ENCODE assay signal across 19 mouse cellular contexts in the genomic region with DNA sequence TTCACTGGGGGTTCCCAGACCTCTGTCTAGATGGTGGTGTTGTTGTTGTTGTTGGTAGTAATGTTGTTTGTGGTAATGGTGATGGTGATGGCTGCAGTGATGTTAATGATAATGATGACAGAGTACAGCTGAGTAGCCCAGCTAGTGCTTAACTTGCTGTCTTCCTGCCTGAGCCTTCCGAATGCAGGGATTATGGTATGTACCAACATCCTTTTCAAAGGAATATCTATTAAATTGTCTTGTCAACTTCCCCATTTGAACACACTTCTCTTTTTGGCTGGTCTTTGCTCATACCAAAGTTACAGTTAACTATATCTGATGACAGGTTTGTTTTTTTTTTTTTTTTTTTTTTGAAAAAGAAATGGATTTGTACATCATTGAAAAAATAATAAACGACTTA.
DNase-seq lines count a peak whose midpoint lies in the region; ATAC-seq and TF ChIP-seq lines count a peak whose summit lies in the region.
"Had no signal": no experiment of that assay in that cellular context is flagged by ENCODE, and none has a peak within 500 bp of the region (broad histone marks: within the 10 kb centered on the region; RNA-seq: fewer than 3 reads in every experiment).

No protein-coding gene starts in this region.

- H3K27ac ChIP-seq in hindbrain, embryonic 13.5 days: no peak overlapping the region
- no peak overlapping the region for H3K27ac ChIP-seq in forebrain, embryonic 15.5 days (replicated peaks)
- H3K27ac ChIP-seq: embryonic facial prominence, embryonic 10.5 days; embryonic facial prominence, embryonic 12.5 days; forebrain, embryonic 13.5 days had no signal

- H3K4me2 ChIP-seq in hindbrain, embryonic 13.5 days: no peak overlapping the region
- H3K4me2 ChIP-seq in forebrain, embryonic 15.5 days (replicated peaks): no peak overlapping the region
- H3K4me2 ChIP-seq: embryonic facial prominence, embryonic 12.5 days; forebrain, embryonic 13.5 days had no signal

- ATAC-seq in common myeloid progenitor, adult 5-6 weeks (replicated peaks; ENCODE audit: low read depth, poor library complexity, severe bottlenecking): peak; percentile 29
- ATAC-seq in granulocyte monocyte progenitor cell, adult 5-6 weeks (replicated peaks; ENCODE audit: poor library complexity, severe bottlenecking): peak; percentile 64
- ATAC-seq in megakaryocyte progenitor cell, adult 5-6 weeks (replicated peaks; ENCODE audit: poor library complexity): peak; percentile 69
- no peak for ATAC-seq in hindbrain, embryonic 13.5 days (ENCODE audit: low FRiP score)
- ATAC-seq in forebrain, embryonic 15.5 days (replicated peaks): no peak
- ATAC-seq: forebrain, embryonic 13.5 days; forebrain, embryonic 16.5 days had no signal

- no peaks in the 10 kb centered on the region for H3K36me3 ChIP-seq in hindbrain, embryonic 13.5 days
- H3K36me3 ChIP-seq in forebrain, embryonic 15.5 days: no peaks in the 10 kb centered on the region
- H3K36me3 ChIP-seq: embryonic facial prominence, embryonic 10.5 days; embryonic facial prominence, embryonic 12.5 days had no signal

- DNase-seq in lung, adult 2 months: no peak
- DNase-seq: adrenal gland, adult 2 months; adrenal gland, postnatal 10 days; adrenal gland, postnatal 25 days; cerebellum, adult 11 months; cerebellum, adult 18-20 months; cerebellum, adult 8-10 months; cerebellum, adult 9-11 months; cerebellum, postnatal 14 days; cerebellum, postnatal 36 days had no signal

- H3K4me1 ChIP-seq in hindbrain, embryonic 13.5 days (replicated peaks): no peaks in the 10 kb centered on the region
- 0 out of 2 replicates have a peak, but pooled peaks cover 4% of the 10 kb centered on the region for H3K4me1 ChIP-seq in lung, adult 2 months (ENCODE audit: control insufficient read depth, insufficient read depth, low read length)
- H3K4me1 ChIP-seq in forebrain, embryonic 15.5 days: no peaks in the 10 kb centered on the region
- H3K4me1 ChIP-seq: embryonic facial prominence, embryonic 10.5 days; embryonic facial prominence, embryonic 12.5 days; forebrain, embryonic 13.5 days had no signal

- WGBS in hindbrain, embryonic 13.5 days: 85% methylated on average over 2 of the region's 2 CpGs
- WGBS in lung, adult 2 months: 89% methylated on average over 2 of the region's 2 CpGs
- 93% methylated on average over 2 of the region's 2 CpGs for WGBS in forebrain, embryonic 15.5 days

- no peaks in the 10 kb centered on the region for H3K27me3 ChIP-seq in hindbrain, embryonic 13.5 days
- H3K27me3 ChIP-seq in forebrain, embryonic 15.5 days: no peaks in the 10 kb centered on the region
- H3K27me3 ChIP-seq: embryonic facial prominence, embryonic 12.5 days; forebrain, embryonic 13.5 days had no signal

- H3K4me3 ChIP-seq in hindbrain, embryonic 13.5 days: no peak overlapping the region
- H3K4me3 ChIP-seq in lung, adult 2 months (replicated peaks; ENCODE audit: extremely low read depth, low read depth, low read length): no peak overlapping the region
- H3K4me3 ChIP-seq in forebrain, embryonic 15.5 days: no peak overlapping the region
- H3K4me3 ChIP-seq: embryonic facial prominence, embryonic 10.5 days; embryonic facial prominence, embryonic 12.5 days; forebrain, embryonic 13.5 days had no signal

- TF ChIP-seq POLR2A in lung, adult 2 months (IDR thresholded peaks at IDR 0.05; ENCODE audit: borderline replicate concordance, extremely low read depth, low read depth, low read length): no peak

- no peak overlapping the region for H3K9ac ChIP-seq in hindbrain, embryonic 13.5 days
- no peak overlapping the region for H3K9ac ChIP-seq in forebrain, embryonic 15.5 days (replicated peaks)
- H3K9ac ChIP-seq: embryonic facial prominence, embryonic 12.5 days; forebrain, embryonic 13.5 days had no signal

- TF ChIP-seq CTCF in lung, adult 2 months (IDR thresholded peaks at IDR 0.05; ENCODE audit: insufficient read depth, low read length): no peak

- H3K9me3 ChIP-seq in hindbrain, embryonic 13.5 days: no peaks in the 10 kb centered on the region
- no peaks in the 10 kb centered on the region for H3K9me3 ChIP-seq in forebrain, embryonic 15.5 days
- H3K9me3 ChIP-seq: embryonic facial prominence, embryonic 10.5 days; embryonic facial prominence, embryonic 12.5 days; forebrain, embryonic 13.5 days had no signal

Comparison
In these comparisons a context has a peak if more than half of its experiments do, and no peak if none do; other contexts are left out.
1. ATAC-seq: peak in common myeloid progenitor, adult 5-6 weeks (single experiment), granulocyte monocyte progenitor cell, adult 5-6 weeks (single experiment) and megakaryocyte progenitor cell, adult 5-6 weeks (single experiment); none in hindbrain, embryonic 13.5 days (single experiment) and forebrain, embryonic 15.5 days (single experiment).